Mouse (Mus musculus): ENCODE measurements around the gene Cab39l. TPM values are rescaled to one million over a fixed set of nuclear protein-coding genes. Genes with fewer than 3 reads are reported as not detected.
A peak's percentile ranks its signal among the peaks of the same experiment; 100 is the strongest.

The Cab39l gene
- polyA plus RNA-seq, 2 experiments, result 8.4 to 30.0 TPM

DNA sequence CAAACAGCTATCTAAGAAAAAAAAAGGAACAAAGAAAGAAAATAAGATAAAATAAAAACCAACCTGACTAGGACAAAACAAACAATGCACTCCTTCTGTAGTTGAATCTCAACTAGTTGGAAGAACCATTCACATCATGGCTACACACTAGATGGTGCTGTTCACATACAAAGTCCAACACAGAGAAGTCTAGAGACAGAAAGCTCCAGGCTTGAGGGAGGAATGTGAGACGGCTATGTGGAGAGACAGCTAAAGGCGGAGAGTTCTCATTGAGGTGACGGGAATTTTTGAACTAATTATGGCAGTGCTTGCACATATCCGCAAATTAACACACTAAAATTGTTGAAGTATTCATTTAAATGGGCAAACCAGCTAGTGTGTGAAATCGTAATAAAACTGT is 113.3 kb downstream of the Cab39l start:
- no peak overlapping the region for H3K9ac ChIP-seq (replicated peaks)
- WGBS (ENCODE audit: insufficient replicate concordance), result 72% methylated on average over 5 of the region's 5 CpGs
- H3K27ac ChIP-seq, result no peak overlapping the region
- H3K27me3 ChIP-seq (ENCODE audit: control insufficient read depth, insufficient read depth, low read length), result no peaks in the 10 kb centered on the region
- H3K9me3 ChIP-seq (ENCODE audit: control insufficient read depth, low read length), result no peaks in the 10 kb centered on the region
- H3K4me3 ChIP-seq (ENCODE audit: insufficient read depth in 1 of 2, low read depth in 2 of 2, low read length in 2 of 2), result no peak overlapping the region
- no peak overlapping the region for H3K4me2 ChIP-seq (ENCODE audit: low read depth)
- DNase-seq (ENCODE audit: low read depth in 3 of 3, low spot score in 3 of 3), result no peak
- no peaks in the 10 kb centered on the region for H3K36me3 ChIP-seq (replicated peaks; ENCODE audit: control insufficient read depth, insufficient read depth, low read depth)
- no peak for ATAC-seq (ENCODE audit: insufficient read depth)
- peaks cover 0 to 7% of the 10 kb centered on the region in 2 experiments; a peak in 2 of 4 replicates for H3K4me1 ChIP-seq (replicated peaks; ENCODE audit: control insufficient read depth in 2 of 2, insufficient read depth in 2 of 2, low read length in 1 of 2)
- TF ChIP-seq EP300 (IDR thresholded peaks at IDR 0.05; ENCODE audit: low read depth) (no peak), CTCF (IDR thresholded peaks at IDR 0.05; ENCODE audit: low read depth) (no peak; the same call in 1 of the 2 replicates)

DNA sequence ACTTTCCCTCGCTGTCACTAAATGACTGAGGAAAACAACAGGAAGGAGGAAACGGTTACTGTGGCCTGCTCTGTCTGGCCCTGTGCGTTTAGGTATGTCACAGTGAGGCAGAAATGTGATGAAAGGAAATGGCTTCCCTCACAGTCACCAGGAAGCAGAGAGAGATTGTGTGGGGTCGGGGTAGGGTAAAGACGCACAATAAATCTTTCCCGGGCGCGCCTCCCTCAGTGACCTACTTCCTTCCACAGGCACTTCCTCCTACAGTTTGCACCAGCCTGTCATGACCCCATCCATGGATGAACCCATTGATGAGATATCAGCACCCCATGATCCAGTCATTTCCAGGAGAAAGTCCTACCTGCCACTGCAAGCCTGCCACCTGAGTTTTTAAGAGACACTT is 114.2 kb downstream of the Cab39l start:
- peaks cover 0 to 7% of the 10 kb centered on the region in 2 experiments; a peak in 2 of 4 replicates for H3K4me1 ChIP-seq (replicated peaks; ENCODE audit: control insufficient read depth in 2 of 2, insufficient read depth in 2 of 2, low read length in 1 of 2)
- H3K9me3 ChIP-seq (ENCODE audit: control insufficient read depth, low read length), result no peaks in the 10 kb centered on the region
- H3K4me2 ChIP-seq (ENCODE audit: low read depth), result no peak overlapping the region
- no peak overlapping the region for H3K27ac ChIP-seq
- no peak overlapping the region for H3K4me3 ChIP-seq (ENCODE audit: insufficient read depth in 1 of 2, low read depth in 2 of 2, low read length in 2 of 2)
- ATAC-seq (ENCODE audit: insufficient read depth), result no peak
- TF ChIP-seq EP300 (IDR thresholded peaks at IDR 0.05; ENCODE audit: low read depth) (no peak), CTCF (IDR thresholded peaks at IDR 0.05; ENCODE audit: low read depth) (no peak)
- 23% methylated on average over 8 of the region's 8 CpGs for WGBS (ENCODE audit: insufficient replicate concordance)
- no peaks in the 10 kb centered on the region for H3K36me3 ChIP-seq (replicated peaks; ENCODE audit: control insufficient read depth, insufficient read depth, low read depth)
- no peaks in the 10 kb centered on the region for H3K27me3 ChIP-seq (ENCODE audit: control insufficient read depth, insufficient read depth, low read length)
- no peak overlapping the region for H3K9ac ChIP-seq (replicated peaks)
- no peak for DNase-seq (ENCODE audit: low read depth in 3 of 3, low spot score in 3 of 3)

DNA sequence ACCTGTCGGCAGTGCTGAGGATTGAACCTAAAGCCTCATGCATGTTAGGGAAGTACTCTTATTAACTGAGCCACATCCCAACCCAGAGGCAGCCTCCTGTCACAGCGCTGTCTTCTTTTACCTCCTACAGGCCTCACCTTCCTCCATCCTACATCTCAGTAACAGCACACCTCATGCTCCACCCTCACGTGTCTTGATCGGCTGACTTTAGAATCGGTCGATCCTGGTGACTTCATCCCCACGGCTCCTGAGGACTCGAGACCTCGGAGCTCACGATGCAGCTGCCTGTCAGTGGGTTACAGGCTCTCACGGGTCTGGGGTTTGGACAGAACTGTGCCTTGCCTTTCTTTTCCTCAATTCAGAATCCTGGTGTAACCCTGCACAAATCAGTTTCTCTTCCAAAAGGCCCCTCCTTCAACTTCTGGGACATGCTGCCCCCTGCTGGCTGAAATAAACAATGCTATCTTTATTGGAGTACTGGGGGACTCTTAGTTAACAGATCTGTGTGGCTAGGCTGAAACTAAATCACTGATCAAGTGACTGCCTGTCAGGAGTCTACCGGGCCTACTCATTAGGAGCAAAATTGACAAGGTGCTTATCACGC is 115.3 kb downstream of the Cab39l start:
- no peak overlapping the region for H3K4me3 ChIP-seq (ENCODE audit: insufficient read depth in 1 of 2, low read depth in 2 of 2, low read length in 2 of 2)
- no peaks in the 10 kb centered on the region for H3K36me3 ChIP-seq (replicated peaks; ENCODE audit: control insufficient read depth, insufficient read depth, low read depth)
- no peak overlapping the region for H3K9ac ChIP-seq (replicated peaks)
- ATAC-seq (ENCODE audit: insufficient read depth), result no peak
- DNase-seq (ENCODE audit: low read depth in 3 of 3, low spot score in 3 of 3), result peak; percentile 29 to 40 (median 37)
- H3K9me3 ChIP-seq (ENCODE audit: control insufficient read depth, low read length), result no peaks in the 10 kb centered on the region
- no peak for TF ChIP-seq EP300 (IDR thresholded peaks at IDR 0.05; ENCODE audit: low read depth)
- peak; percentile 79 for TF ChIP-seq CTCF (IDR thresholded peaks at IDR 0.05; ENCODE audit: low read depth)
- WGBS (ENCODE audit: insufficient replicate concordance), result 49% methylated on average over 13 of the region's 13 CpGs
- no peak overlapping the region for H3K4me2 ChIP-seq (ENCODE audit: low read depth)
- no peak overlapping the region for H3K27ac ChIP-seq
- no peaks in the 10 kb centered on the region for H3K27me3 ChIP-seq (ENCODE audit: control insufficient read depth, insufficient read depth, low read length)
- peaks cover 0 to 5% of the 10 kb centered on the region in 2 experiments; a peak in 2 of 4 replicates for H3K4me1 ChIP-seq (replicated peaks; ENCODE audit: control insufficient read depth in 2 of 2, insufficient read depth in 2 of 2, low read length in 1 of 2)

DNA sequence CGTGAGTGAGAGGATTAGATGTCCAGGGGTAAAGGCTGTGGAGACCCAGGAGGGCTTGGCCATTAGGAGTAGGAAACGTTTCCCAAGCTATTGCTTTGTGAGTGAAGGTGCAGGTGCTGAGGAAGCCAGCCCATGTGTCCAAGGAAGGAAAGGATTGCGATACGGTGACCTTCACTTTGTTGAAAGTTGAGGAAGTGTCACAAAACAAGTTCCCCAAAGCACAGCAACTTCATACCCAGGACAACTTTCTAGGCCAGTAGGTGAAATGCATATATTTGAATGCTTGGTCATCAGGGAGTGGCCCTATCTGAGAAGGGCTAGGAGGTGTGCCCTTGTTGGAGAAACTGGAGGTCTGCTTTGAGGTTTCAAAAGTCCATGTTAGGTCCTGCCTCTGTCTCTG is 116.3 kb downstream of the Cab39l start:
- H3K4me2 ChIP-seq (ENCODE audit: low read depth), result no peak overlapping the region
- ATAC-seq (ENCODE audit: insufficient read depth) (no peak), DNase-seq (ENCODE audit: low read depth in 3 of 3, low spot score in 3 of 3) (no peak)
- H3K9me3 ChIP-seq (ENCODE audit: control insufficient read depth, low read length), result no peaks in the 10 kb centered on the region
- H3K36me3 ChIP-seq (replicated peaks; ENCODE audit: control insufficient read depth, insufficient read depth, low read depth), result no peaks in the 10 kb centered on the region
- no peak overlapping the region for H3K27ac ChIP-seq
- 45% methylated on average over 4 of the region's 4 CpGs for WGBS (ENCODE audit: insufficient replicate concordance)
- H3K4me3 ChIP-seq (ENCODE audit: insufficient read depth in 1 of 2, low read depth in 2 of 2, low read length in 2 of 2), result no peak overlapping the region
- no peak for TF ChIP-seq EP300 (IDR thresholded peaks at IDR 0.05; ENCODE audit: low read depth)
- TF ChIP-seq CTCF (IDR thresholded peaks at IDR 0.05; ENCODE audit: low read depth), result no peak
- no peaks in the 10 kb centered on the region for H3K27me3 ChIP-seq (ENCODE audit: control insufficient read depth, insufficient read depth, low read length)
- H3K4me1 ChIP-seq (replicated peaks; ENCODE audit: control insufficient read depth in 2 of 2, insufficient read depth in 2 of 2, low read length in 1 of 2), result no peaks in the 10 kb centered on the region; a peak in 2 of 4 replicates
- H3K9ac ChIP-seq (replicated peaks), result no peak overlapping the region

DNA sequence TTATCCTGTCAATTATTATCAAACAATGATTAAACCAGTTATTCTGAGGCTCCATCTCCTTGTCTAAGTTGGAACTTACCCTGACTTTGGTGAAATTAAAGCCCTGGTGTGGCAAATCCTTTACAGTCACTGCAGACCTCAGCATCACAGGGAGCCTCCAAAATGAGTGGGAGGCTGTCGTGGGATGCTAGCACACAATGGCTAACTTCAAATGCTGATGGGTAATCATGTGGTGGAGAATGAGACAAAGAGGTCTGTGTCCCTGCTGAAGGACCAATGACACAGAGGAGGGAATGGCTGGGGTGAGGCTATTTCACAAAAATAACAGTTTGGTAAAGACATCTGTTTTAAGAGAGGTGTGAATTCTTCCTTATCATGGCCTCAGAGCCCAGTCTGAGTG is 117.1 kb downstream of the Cab39l start:
- DNase-seq (ENCODE audit: low read depth in 3 of 3, low spot score in 3 of 3) (no peak), ATAC-seq (ENCODE audit: insufficient read depth) (no peak)
- no peak overlapping the region for H3K4me2 ChIP-seq (ENCODE audit: low read depth)
- no peak overlapping the region for H3K9ac ChIP-seq (replicated peaks)
- no peaks in the 10 kb centered on the region for H3K36me3 ChIP-seq (replicated peaks; ENCODE audit: control insufficient read depth, insufficient read depth, low read depth)
- H3K9me3 ChIP-seq (ENCODE audit: control insufficient read depth, low read length), result no peaks in the 10 kb centered on the region
- no peak overlapping the region for H3K27ac ChIP-seq
- 52% methylated on average over 1 of the region's 1 CpGs for WGBS (ENCODE audit: insufficient replicate concordance)
- no peak overlapping the region for H3K4me3 ChIP-seq (ENCODE audit: insufficient read depth in 1 of 2, low read depth in 2 of 2, low read length in 2 of 2)
- H3K4me1 ChIP-seq (replicated peaks; ENCODE audit: control insufficient read depth in 2 of 2, insufficient read depth in 2 of 2, low read length in 1 of 2), result no peaks in the 10 kb centered on the region; a peak in 1 of 4 replicates
- TF ChIP-seq CTCF (IDR thresholded peaks at IDR 0.05; ENCODE audit: low read depth), result no peak
- H3K27me3 ChIP-seq (ENCODE audit: control insufficient read depth, insufficient read depth, low read length), result no peaks in the 10 kb centered on the region

Data from liver, embryonic 14.5 days (tissue).